ENCODE assay signal across 9 mouse cellular contexts in genomic region chr3:82876372-82876739, GRCm38 (mm10). TPM values are rescaled to one million over a fixed set of nuclear protein-coding genes. Genes with fewer than 3 reads are reported as not detected.
DNase-seq lines count a peak whose midpoint lies in the region; ATAC-seq lines count a peak whose summit lies in the region.
"Had no signal": no experiment of that assay in that cellular context is flagged by ENCODE, and none has a peak within 500 bp of the region (broad histone marks: within the 10 kb centered on the region; RNA-seq: fewer than 3 reads in every experiment).

TSS of gene Rbm46 (minus strand) at chr3:82876483.

- DNase-seq in CD4-positive, CD25-positive, alpha-beta regulatory T cell, adult 2 months (ENCODE audit: low read depth, low spot score): peak; percentile 1
- DNase-seq in heart, adult 8-10 months (ENCODE audit: low spot score): peak; percentile 54
- peak; percentile 56 for DNase-seq in kidney, adult 18-20 months
- peak; percentile 82 for DNase-seq in limb, embryonic 10.5 days (ENCODE audit: low spot score)
- DNase-seq in midbrain, embryonic 10.5 days (ENCODE audit: low spot score): peak; percentile 84
- DNase-seq in spleen, postnatal 4 days (ENCODE audit: low spot score in 2 of 2): peak; percentile 16 to 64

- peak within 1 kb of the TSS; percentile 70 for H3K4me2 ChIP-seq in embryonic facial prominence, embryonic 13.5 days

- peaks cover 20% of the 10 kb centered on the region for H3K27me3 ChIP-seq in embryonic facial prominence, embryonic 13.5 days
- H3K27me3 ChIP-seq in limb, embryonic 10.5 days (ENCODE audit: low read depth, poor library complexity, severe bottlenecking): peaks cover 30% of the 10 kb centered on the region
- H3K27me3 ChIP-seq in midbrain, embryonic 10.5 days (ENCODE audit: low read depth, poor library complexity, severe bottlenecking): peaks cover 33% of the 10 kb centered on the region

- ATAC-seq in CD4-positive, CD25-positive, alpha-beta regulatory T cell, adult 4 months: no peak
- ATAC-seq in embryonic facial prominence, embryonic 13.5 days (ENCODE audit: insufficient number of reproducible peaks, insufficient read depth, low FRiP score, low TSS enrichment, low read depth): peak; percentile 88

- H3K27ac ChIP-seq in embryonic facial prominence, embryonic 13.5 days: no peak within 1 kb of the TSS
- H3K27ac ChIP-seq in limb, embryonic 10.5 days: peak within 1 kb of the TSS; percentile 44; the same call in 1 of the 2 replicates
- H3K27ac ChIP-seq in midbrain, embryonic 10.5 days (replicated peaks): no peak within 1 kb of the TSS; the same call in 1 of the 2 replicates

- WGBS in embryonic facial prominence, embryonic 13.5 days: 18% methylated on average over 36 of the region's 36 CpGs
- WGBS in limb, embryonic 10.5 days: 29% methylated on average over 36 of the region's 36 CpGs
- WGBS in midbrain, embryonic 10.5 days: 20% methylated on average over 34 of the region's 36 CpGs

- H3K9ac ChIP-seq in embryonic facial prominence, embryonic 13.5 days: peak within 1 kb of the TSS; percentile 63

- peak within 1 kb of the TSS; percentile 46 for H3K4me3 ChIP-seq in embryonic facial prominence, embryonic 13.5 days
- peak within 1 kb of the TSS; percentile 47 for H3K4me3 ChIP-seq in limb, embryonic 10.5 days
- H3K4me3 ChIP-seq in midbrain, embryonic 10.5 days: peak within 1 kb of the TSS; percentile 48

- no peaks in the 10 kb centered on the region for H3K36me3 ChIP-seq in embryonic facial prominence, embryonic 13.5 days
- no peaks in the 10 kb centered on the region for H3K36me3 ChIP-seq in limb, embryonic 10.5 days
- H3K36me3 ChIP-seq in midbrain, embryonic 10.5 days: no peaks in the 10 kb centered on the region

- peaks cover 8% of the 10 kb centered on the region; the same call in 1 of the 2 replicates for H3K4me1 ChIP-seq in embryonic facial prominence, embryonic 13.5 days
- peaks cover 7% of the 10 kb centered on the region for H3K4me1 ChIP-seq in limb, embryonic 10.5 days
- peaks cover 10% of the 10 kb centered on the region for H3K4me1 ChIP-seq in midbrain, embryonic 10.5 days

- H3K9me3 ChIP-seq in embryonic facial prominence, embryonic 13.5 days: no peaks in the 10 kb centered on the region
- H3K9me3 ChIP-seq in limb, embryonic 10.5 days (replicated peaks): no peaks in the 10 kb centered on the region
- H3K9me3 ChIP-seq in midbrain, embryonic 10.5 days (replicated peaks): no peaks in the 10 kb centered on the region

RNA-seq across cellular contexts. Expression of gene Rbm46, which starts in this region (rescaled TPM):
- not detected for polyA plus RNA-seq in CD4-positive, CD25-positive, alpha-beta regulatory T cell, adult 4 months (2017; shearing (Covaris generic))
- 4.1 and 5.0 TPM in 2 replicates for polyA plus RNA-seq in embryonic facial prominence, embryonic 13.5 days (2015; fragmentation: Nextera tagmentation; extraction: Ambion mirVana)
- under 1 TPM in 3 of 4 experiments, not detected in 1; 0.11 to 0.28 (median 0.16) TPM for total RNA-seq in heart, adult 8-10 months (2022)
- polyA plus RNA-seq in limb, embryonic 10.5 days (2016; fragmentation: Nextera tagmentation; extraction: Ambion mirVana): 0.72 and 1.3 TPM in 2 replicates
- polyA plus RNA-seq in midbrain, embryonic 10.5 days (2016; fragmentation: Nextera tagmentation; extraction: Ambion mirVana): 2.7 and 3.5 TPM in 2 replicates
- total RNA-seq: neutrophil, adult 5-6 weeks had no signal

Comparison
In these comparisons a context has a peak if more than half of its experiments do, and no peak if none do; other contexts are left out.
1. Peak in DNase-seq in heart, adult 8-10 months; RNA of the gene not detected or under 1 TPM.
2. DNase-seq: peak in every context shown above with its lines; median percentile 84 in midbrain, embryonic 10.5 days; 82 in limb, embryonic 10.5 days; 56 in kidney, adult 18-20 months; 54 in heart, adult 8-10 months; 40 in spleen, postnatal 4 days; 1 in CD4-positive, CD25-positive, alpha-beta regulatory T cell, adult 2 months.